Mouse (Mus musculus): ENCODE results near the gene Rfxap.
"Not testable (repeated sequence)": the region's sequence is repeated elsewhere in the genome, so short reads cannot be mapped to it uniquely, and the experiment has no call there.

The Rfxap gene

DNA sequence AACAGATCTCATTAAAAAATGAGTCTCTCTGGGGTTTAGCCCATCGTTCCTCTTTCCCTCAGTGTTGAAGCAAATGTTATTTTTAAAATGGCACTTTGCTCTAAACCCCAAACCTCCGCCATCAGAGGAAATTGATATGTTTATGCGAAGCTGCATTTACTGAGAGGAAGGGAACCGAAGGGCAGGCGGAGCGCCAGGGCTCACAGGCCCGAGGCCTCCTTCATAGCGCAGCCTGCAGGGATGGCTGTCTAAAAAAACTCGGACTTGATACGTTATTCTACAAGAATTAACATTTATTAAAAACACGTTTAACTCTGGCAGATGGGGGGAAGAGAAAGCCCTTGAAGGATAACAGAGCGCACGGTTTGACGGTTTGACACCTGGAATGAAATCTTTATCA, 41.6 kb downstream of the Rfxap start:
- no peak for DNase-seq (ENCODE audit: low read depth)

DNA sequence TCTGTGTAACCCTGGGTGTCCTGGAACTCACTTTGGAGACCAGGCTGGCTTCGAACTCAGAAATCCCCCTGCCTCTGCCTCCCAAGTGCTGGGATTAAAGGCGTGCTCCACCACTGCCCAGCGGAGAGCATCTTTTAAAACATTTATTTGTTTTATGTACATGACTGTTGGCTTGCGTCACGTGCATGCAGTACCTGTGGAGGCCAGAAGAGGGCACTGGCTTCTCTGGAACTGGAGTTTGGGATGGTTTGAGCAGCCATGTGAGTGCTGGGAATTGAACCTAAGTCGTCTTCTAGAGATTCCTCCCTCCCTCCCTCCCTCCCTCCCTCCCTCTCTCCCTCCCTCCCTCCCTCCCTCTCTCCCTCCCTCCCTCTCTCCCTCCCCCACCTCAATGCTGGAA, 42.1 kb downstream of the Rfxap start:
- DNase-seq (ENCODE audit: low read depth) = not testable (repeated sequence)

DNA sequence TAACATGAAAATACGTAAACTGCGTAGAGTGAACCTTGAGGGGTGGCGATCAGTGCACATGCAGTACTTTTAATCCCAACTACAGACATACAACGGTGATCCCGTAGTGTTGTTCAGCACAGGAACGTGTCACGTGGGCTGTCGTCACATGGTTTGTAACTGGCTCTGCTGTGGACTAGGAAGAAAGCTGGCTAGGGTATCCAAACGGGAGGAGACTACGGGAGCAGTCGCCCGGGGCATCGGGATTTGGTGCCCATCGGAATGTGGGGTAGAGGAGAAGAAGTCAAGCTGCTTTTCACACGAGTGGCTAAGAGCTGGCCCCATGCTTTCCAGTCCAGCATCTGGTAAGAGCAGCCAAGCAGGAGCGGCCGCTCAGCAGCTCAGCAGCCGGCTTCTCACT, 43.2 kb downstream of the Rfxap start:
- no peak for DNase-seq (ENCODE audit: low read depth)

DNA sequence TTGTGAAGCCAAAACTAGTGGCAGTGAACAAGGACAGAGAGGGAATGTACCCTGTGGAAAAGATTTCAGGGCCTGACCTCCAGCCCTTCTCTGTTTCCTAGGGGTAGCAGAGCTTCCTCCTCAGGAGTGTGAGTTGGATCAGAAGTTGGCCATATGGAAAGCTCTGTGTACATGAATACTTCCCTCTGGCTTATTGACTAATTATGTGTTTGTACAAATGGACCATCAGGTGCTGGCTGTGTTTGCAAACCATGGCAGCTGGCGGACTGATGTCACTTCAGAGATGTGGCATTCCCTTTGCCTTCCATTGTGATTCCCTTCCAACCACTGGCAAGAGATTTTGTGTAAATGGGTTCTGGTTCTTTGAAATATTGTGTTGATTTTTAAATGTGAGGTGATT, 46.3 kb downstream of the Rfxap start:
- DNase-seq (ENCODE audit: low read depth) = no peak

DNA sequence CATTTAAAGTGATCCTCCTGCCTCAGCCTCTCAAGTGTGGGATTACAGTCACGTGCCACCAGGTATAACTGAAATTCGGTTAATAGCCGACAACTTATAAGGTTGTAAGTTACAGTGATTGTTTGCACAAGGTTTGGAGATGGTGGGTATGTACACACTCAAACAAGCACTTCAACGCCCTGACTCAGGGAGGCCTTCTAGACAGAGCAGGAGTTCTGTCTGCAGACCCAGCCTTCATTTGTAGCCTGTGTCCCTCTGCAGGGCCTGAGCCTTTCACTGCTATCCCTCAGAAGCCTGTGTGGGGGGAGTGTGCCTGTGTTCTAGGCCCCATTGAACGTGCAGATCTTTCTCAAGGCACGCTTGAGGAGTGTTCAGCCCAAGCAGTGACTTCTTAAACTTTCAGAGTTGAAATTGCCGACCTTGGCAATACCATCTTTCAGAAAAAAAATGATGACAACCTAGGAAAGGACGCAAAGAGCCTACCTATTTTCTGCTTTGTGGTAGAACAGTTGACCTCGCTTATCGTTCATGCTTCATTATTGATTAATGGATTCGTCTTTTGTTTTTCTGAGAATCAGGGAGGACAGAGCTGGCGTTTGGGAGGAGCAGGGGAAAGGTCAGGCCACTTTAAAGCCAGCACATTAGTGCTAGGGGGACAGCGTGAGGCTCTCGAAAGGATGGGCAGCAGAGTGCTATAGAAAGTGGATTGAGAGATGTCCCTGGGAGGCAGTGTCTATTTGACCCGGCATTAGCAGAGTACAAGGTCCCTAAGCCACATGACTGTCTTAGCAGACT, 47.1 kb downstream of the Rfxap start:
- DNase-seq (ENCODE audit: low read depth) = no peak

DNA sequence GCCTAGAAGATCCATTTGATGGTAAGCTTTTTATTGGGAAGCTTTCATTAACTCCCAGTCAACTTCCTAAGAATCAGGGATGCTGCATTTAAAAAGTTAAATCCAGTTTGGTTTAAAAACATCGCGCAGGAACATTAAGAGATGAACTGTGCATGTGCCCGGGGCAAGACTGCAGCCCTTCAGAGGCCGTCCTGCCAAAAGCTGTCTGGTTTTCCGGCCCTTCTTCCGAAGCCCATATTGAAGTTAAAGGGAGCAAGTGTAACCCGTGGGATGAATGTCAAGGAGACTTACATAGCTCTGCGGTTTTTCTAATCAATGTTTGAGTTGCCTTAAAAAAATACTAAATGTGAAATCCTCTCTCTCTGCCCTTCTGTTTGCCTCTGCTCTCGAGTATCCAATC, 48.4 kb downstream of the Rfxap start:
- DNase-seq (ENCODE audit: low read depth) = no peak

DNA sequence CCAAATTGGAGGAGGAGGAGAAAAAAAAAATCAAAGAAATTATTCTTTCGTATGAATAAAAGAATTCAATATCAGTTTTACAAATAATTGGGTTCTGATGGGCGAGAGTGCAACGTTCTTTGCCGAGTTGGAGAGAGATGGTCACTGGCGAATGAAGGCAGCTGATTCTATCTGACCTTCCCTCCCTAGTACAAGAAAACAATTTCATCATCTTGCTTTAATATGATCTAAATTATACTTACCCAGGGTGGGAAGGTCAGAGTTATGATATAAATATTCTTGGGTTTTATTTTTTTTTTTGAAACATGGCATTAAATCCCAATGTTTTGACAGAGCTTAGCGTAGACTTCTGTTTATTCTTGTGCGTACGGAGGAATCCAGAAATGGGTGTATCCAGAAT, 50.1 kb downstream of the Rfxap start:
- DNase-seq (ENCODE audit: low read depth) = no peak

DNA sequence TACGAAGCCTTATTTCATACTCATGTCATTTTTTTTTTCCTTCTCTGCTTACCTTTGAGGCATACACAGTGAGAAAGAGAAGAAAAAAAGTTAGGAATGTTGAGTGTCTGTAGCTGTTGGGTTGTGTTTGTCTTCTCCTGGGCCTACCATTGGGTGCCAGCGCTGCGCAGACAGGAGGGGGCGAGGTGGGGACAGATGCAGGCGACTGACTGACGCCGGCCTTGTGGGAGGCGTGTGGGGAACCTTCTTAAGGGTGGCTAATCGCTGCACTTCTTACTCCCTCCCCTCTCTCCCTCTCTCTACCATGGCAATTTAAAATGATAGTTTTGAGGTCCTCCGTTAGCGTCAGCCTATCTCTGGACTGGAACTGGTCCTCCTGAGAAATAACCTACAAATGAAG, 51.5 kb downstream of the Rfxap start:
- no peak for DNase-seq (ENCODE audit: low read depth)

DNA sequence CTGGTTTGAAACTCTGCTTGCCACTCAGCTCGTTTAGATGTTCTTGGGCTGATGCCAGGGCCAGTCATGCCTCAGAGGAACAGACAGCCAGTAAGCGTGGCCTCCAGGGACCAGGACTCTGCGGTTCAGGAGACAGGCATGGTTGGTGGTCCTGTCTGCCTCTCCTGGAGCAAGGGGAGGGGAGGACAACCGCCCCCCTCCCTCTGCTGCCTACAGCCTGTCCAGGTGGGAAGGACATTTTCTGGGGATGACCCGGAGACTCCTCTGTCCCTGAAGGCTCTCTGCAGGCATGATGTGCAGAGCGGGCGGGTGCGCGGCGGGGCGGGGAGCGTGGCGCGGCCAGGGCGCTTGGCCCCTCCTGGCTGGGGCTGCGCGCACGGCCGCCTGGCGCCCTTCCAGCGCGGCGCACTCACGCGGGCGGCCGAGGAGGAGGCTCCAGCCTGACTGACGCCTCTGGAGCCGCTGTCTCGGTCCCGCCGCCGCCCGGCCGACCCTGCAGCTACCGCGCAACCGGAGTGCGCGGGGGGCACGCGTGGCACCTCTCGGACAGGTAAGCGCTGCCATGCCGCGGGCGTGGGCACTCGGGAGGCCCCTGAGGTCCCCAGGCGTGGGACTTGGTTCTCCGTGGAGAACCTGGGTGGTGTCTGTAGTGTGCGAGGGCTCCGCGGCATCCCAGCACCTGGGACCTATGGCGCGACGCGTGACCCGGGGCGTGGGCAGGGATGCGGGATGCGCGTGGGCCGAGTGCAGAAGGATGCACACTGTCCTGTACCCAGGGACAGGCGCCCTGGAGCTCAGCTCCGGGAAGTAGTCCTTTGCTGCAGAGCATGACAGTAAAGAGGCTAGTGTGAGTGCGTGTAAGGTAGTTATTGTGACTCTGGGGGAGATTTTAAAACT, 52.2 kb downstream of the Rfxap start, which contains the start of gene Smad9:
Smad9 (plus strand) TSS at position 438 of the 897 bp plus-strand sequence.
- DNase-seq (ENCODE audit: low read depth) = no peak

DNA sequence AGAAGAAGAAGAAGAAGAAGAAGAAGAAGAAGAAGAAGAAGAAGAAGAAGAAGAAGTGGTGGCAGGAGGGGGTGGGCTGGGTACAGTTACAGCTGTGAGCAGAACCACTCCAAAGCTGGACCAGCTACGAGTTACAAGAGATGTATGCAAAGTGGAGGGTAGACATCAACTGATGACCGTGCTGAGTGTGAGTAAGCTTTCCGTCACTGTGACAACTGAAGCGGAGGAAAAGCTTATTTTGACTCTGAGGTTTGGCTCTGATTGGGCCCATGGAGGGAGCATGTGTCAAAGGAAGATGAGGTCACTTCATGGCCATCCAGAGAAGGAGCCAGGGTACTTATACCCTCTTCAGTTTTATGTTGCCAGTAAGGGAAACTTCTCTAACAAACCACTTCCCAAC, 54.2 kb downstream of the Rfxap start:
- no peak for DNase-seq (ENCODE audit: low read depth)
